18 mouse cellular contexts compared by ENCODE assay signal in the genomic region with DNA sequence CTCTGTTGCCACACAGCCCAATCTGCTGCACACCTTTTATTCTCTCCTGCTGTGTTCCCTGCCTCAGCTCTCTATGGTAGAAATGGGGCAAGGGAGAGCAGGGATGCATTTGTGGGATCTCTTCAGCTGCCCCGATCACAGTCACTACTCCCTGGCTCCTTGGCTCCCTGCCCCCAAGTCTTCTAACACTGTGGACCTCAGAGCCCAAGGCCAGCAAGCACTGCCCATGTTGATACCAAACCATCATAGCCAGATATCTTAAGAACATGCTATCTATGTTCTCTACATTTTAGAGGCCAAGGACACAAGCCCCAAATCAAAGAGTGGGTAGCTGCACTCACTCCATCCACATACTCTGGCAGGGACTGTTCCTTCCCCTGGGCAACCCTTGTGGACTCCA.
DNase-seq lines count a peak whose midpoint lies in the region; ATAC-seq and TF ChIP-seq lines count a peak whose summit lies in the region.
"Had no signal": no experiment of that assay in that cellular context is flagged by ENCODE, and none has a peak within 500 bp of the region (broad histone marks: within the 10 kb centered on the region; RNA-seq: fewer than 3 reads in every experiment).

No protein-coding gene starts in this region.

- no peak for ATAC-seq in forebrain, embryonic 16.5 days
- ATAC-seq in intestine, embryonic 15.5 days = 0 out of 2 replicates have a peak, but pooled peaks have one; percentile 6
- no peak for ATAC-seq in intestine, embryonic 16.5 days
- ATAC-seq in midbrain, embryonic 13.5 days = no peak
- ATAC-seq in midbrain, embryonic 15.5 days (replicated peaks) = no peak
- ATAC-seq: CD4-positive, CD25-positive, alpha-beta regulatory T cell, adult 4 months; forebrain, embryonic 14.5 days had no signal

- no peaks in the 10 kb centered on the region for H3K9me3 ChIP-seq in forebrain, embryonic 10.5 days
- H3K9me3 ChIP-seq in forebrain, embryonic 16.5 days (ENCODE audit: control insufficient read depth, low read length) = no peaks in the 10 kb centered on the region
- no peaks in the 10 kb centered on the region for H3K9me3 ChIP-seq in intestine, embryonic 15.5 days
- H3K9me3 ChIP-seq in intestine, embryonic 16.5 days (ENCODE audit: control insufficient read depth, low read length) = no peaks in the 10 kb centered on the region
- no peaks in the 10 kb centered on the region for H3K9me3 ChIP-seq in midbrain, embryonic 13.5 days
- H3K9me3 ChIP-seq in midbrain, embryonic 15.5 days = no peaks in the 10 kb centered on the region
- H3K9me3 ChIP-seq: heart, embryonic 12.5 days had no signal

- TF ChIP-seq CTCF in testis, adult 2 months (IDR thresholded peaks at IDR 0.05; ENCODE audit: control insufficient read depth, insufficient read depth, insufficient replicate concordance, low read depth, low read length) = no peak

- no peak overlapping the region for H3K27ac ChIP-seq in forebrain, embryonic 10.5 days
- H3K27ac ChIP-seq in forebrain, embryonic 16.5 days (ENCODE audit: low read length) = no peak overlapping the region
- no peak overlapping the region for H3K27ac ChIP-seq in intestine, embryonic 15.5 days
- no peak overlapping the region for H3K27ac ChIP-seq in intestine, embryonic 16.5 days (ENCODE audit: low read length)
- H3K27ac ChIP-seq in midbrain, embryonic 13.5 days = no peak overlapping the region
- H3K27ac ChIP-seq in midbrain, embryonic 15.5 days = no peak overlapping the region
- H3K27ac ChIP-seq in testis, adult 2 months (ENCODE audit: control insufficient read depth, insufficient read depth, low read depth, low read length) = peak overlapping the region; percentile 90
- H3K27ac ChIP-seq: hindbrain, embryonic 14.5 days had no signal

- peak overlapping the region; percentile 42; the same call in 1 of the 2 replicates for H3K4me3 ChIP-seq in forebrain, embryonic 10.5 days
- no peak overlapping the region for H3K4me3 ChIP-seq in forebrain, embryonic 16.5 days (replicated peaks; ENCODE audit: low read length)
- no peak overlapping the region for H3K4me3 ChIP-seq in intestine, embryonic 15.5 days (replicated peaks)
- H3K4me3 ChIP-seq in intestine, embryonic 16.5 days (ENCODE audit: low read length) = no peak overlapping the region
- no peak overlapping the region for H3K4me3 ChIP-seq in midbrain, embryonic 13.5 days (replicated peaks)
- H3K4me3 ChIP-seq in midbrain, embryonic 15.5 days = no peak overlapping the region
- no peak overlapping the region for H3K4me3 ChIP-seq in testis, adult 2 months (ENCODE audit: control insufficient read depth, low read depth, low read length)

- no peak for DNase-seq in forebrain, embryonic 10.5 days (ENCODE audit: extremely low spot score, low spot score)
- no peak for DNase-seq in cerebellum, postnatal 4 days (ENCODE audit: low spot score in 2 of 2)
- DNase-seq: adrenal gland, adult 8-10 months; B cell, adult 2 months; cerebellum, adult 9-10 months; heart, adult 18-20 months; heart, postnatal 36 days had no signal

- H3K4me1 ChIP-seq in forebrain, embryonic 10.5 days = peaks cover 25% of the 10 kb centered on the region
- H3K4me1 ChIP-seq in forebrain, embryonic 16.5 days (replicated peaks; ENCODE audit: control insufficient read depth, insufficient read depth, low read length) = peaks cover 3% of the 10 kb centered on the region; the same call in 1 of the 2 replicates
- H3K4me1 ChIP-seq in intestine, embryonic 15.5 days (replicated peaks) = no peaks in the 10 kb centered on the region
- H3K4me1 ChIP-seq in intestine, embryonic 16.5 days (ENCODE audit: control insufficient read depth, insufficient read depth, low read length) = no peaks in the 10 kb centered on the region
- H3K4me1 ChIP-seq in midbrain, embryonic 13.5 days (replicated peaks) = peaks cover 13% of the 10 kb centered on the region
- peaks cover 8% of the 10 kb centered on the region for H3K4me1 ChIP-seq in midbrain, embryonic 15.5 days
- H3K4me1 ChIP-seq in testis, adult 2 months (ENCODE audit: control insufficient read depth, insufficient read depth, low read length) = peaks cover 10% of the 10 kb centered on the region

- H3K27me3 ChIP-seq in forebrain, embryonic 10.5 days (ENCODE audit: poor library complexity, severe bottlenecking) = 0 out of 2 replicates have a peak, but pooled peaks cover 3% of the 10 kb centered on the region
- no peaks in the 10 kb centered on the region for H3K27me3 ChIP-seq in forebrain, embryonic 16.5 days (replicated peaks; ENCODE audit: control insufficient read depth, insufficient read depth, low read length)
- no peaks in the 10 kb centered on the region for H3K27me3 ChIP-seq in intestine, embryonic 15.5 days (replicated peaks)
- no peaks in the 10 kb centered on the region for H3K27me3 ChIP-seq in intestine, embryonic 16.5 days (replicated peaks; ENCODE audit: control insufficient read depth, insufficient read depth, low read length)
- H3K27me3 ChIP-seq in midbrain, embryonic 13.5 days = no peaks in the 10 kb centered on the region
- H3K27me3 ChIP-seq in midbrain, embryonic 15.5 days (replicated peaks) = peaks cover 2% of the 10 kb centered on the region; the same call in 1 of the 2 replicates
- no peaks in the 10 kb centered on the region for H3K27me3 ChIP-seq in testis, adult 2 months (ENCODE audit: control insufficient read depth, insufficient read depth, low read length)

- TF ChIP-seq POLR2A in testis, adult 2 months (IDR thresholded peaks at IDR 0.05; ENCODE audit: control insufficient read depth, low read depth, low read length) = no peak

- H3K4me2 ChIP-seq in forebrain, embryonic 16.5 days (ENCODE audit: low read length) = no peak overlapping the region
- H3K4me2 ChIP-seq in intestine, embryonic 15.5 days (replicated peaks) = no peak overlapping the region
- H3K4me2 ChIP-seq in intestine, embryonic 16.5 days (ENCODE audit: low read depth, low read length) = no peak overlapping the region
- H3K4me2 ChIP-seq in midbrain, embryonic 13.5 days (replicated peaks) = peak overlapping the region; percentile 27; the same call in 1 of the 2 replicates
- H3K4me2 ChIP-seq in midbrain, embryonic 15.5 days = no peak overlapping the region

- 41% methylated on average over 1 of the region's 1 CpGs for WGBS in forebrain, embryonic 10.5 days
- WGBS in forebrain, embryonic 16.5 days = 69% methylated on average over 1 of the region's 1 CpGs
- 56% methylated on average over 1 of the region's 1 CpGs for WGBS in intestine, embryonic 15.5 days
- WGBS in intestine, embryonic 16.5 days = 60% methylated on average over 1 of the region's 1 CpGs
- WGBS in midbrain, embryonic 13.5 days = 72% methylated on average over 1 of the region's 1 CpGs
- 68% methylated on average over 1 of the region's 1 CpGs for WGBS in midbrain, embryonic 15.5 days

- H3K9ac ChIP-seq in forebrain, embryonic 16.5 days (replicated peaks; ENCODE audit: low read depth, low read length) = no peak overlapping the region
- H3K9ac ChIP-seq in intestine, embryonic 15.5 days = no peak overlapping the region
- H3K9ac ChIP-seq in intestine, embryonic 16.5 days (ENCODE audit: low read depth, low read length) = no peak overlapping the region
- H3K9ac ChIP-seq in midbrain, embryonic 13.5 days (replicated peaks) = no peak overlapping the region
- H3K9ac ChIP-seq in midbrain, embryonic 15.5 days = no peak overlapping the region
- H3K9ac ChIP-seq: heart, embryonic 12.5 days; hindbrain, embryonic 14.5 days had no signal

- no peaks in the 10 kb centered on the region for H3K36me3 ChIP-seq in forebrain, embryonic 10.5 days (replicated peaks)
- no peaks in the 10 kb centered on the region for H3K36me3 ChIP-seq in forebrain, embryonic 16.5 days (ENCODE audit: control insufficient read depth, insufficient read depth)
- no peaks in the 10 kb centered on the region for H3K36me3 ChIP-seq in intestine, embryonic 15.5 days
- no peaks in the 10 kb centered on the region for H3K36me3 ChIP-seq in intestine, embryonic 16.5 days (ENCODE audit: control insufficient read depth, insufficient read depth, low read length)
- H3K36me3 ChIP-seq in midbrain, embryonic 13.5 days = no peaks in the 10 kb centered on the region
- H3K36me3 ChIP-seq in midbrain, embryonic 15.5 days (replicated peaks) = no peaks in the 10 kb centered on the region
- H3K36me3 ChIP-seq in testis, adult 2 months (ENCODE audit: control insufficient read depth, insufficient read depth, low read length) = no peaks in the 10 kb centered on the region
- H3K36me3 ChIP-seq: G1E; heart, embryonic 12.5 days had no signal
